Mouse (Mus musculus) lung, postnatal 0 days (tissue): ENCODE measurements around the gene Gm20388. TPM values are rescaled to one million over a fixed set of nuclear protein-coding genes. Genes with fewer than 3 reads are reported as not detected.

ENCODE experiments used
- ATAC-seq: fragments of 200-750 bp; cut with Nextera tagmentation; 2 replicates; pipeline ENCODE4 v1.8.0; 2017; ENCODE audit warnings: moderate library complexity
- DNase-seq: peaks from one replicate; pipeline ENCODE4 v3.0.0-alpha.2; 2016; ENCODE audit warnings: low spot score
- H3K27ac ChIP-seq: fragments of 300-500 bp; sonication (generic); 2 replicates; pipeline ENCODE4 v1.5.1; 2014; ENCODE audit warnings: antibody characterized with exemption, mild to moderate bottlenecking, low read length, mixed read lengths
- H3K27me3 ChIP-seq: fragments of 300-500 bp; sonication (generic); replicated peaks from 2 replicates; pipeline ENCODE4 v1.6.1; 2014; ENCODE audit warnings: low read length, mixed read lengths; ENCODE audit not compliant: insufficient read depth
- H3K36me3 ChIP-seq: fragments of 300-500 bp; sonication (generic); 2 replicates; pipeline ENCODE4 v1.6.1; 2014; ENCODE audit warnings: low read length, mixed read lengths; ENCODE audit not compliant: insufficient read depth
- H3K4me1 ChIP-seq: fragments of 300-500 bp; sonication (generic); 2 replicates; pipeline ENCODE4 v1.6.1; 2014; ENCODE audit warnings: antibody characterized with exemption, low read depth, low read length, mixed read lengths; ENCODE audit not compliant: insufficient read depth
- H3K4me2 ChIP-seq: fragments of 300-500 bp; sonication (generic); replicated peaks from 2 replicates; pipeline ENCODE4 v1.6.1; 2014; ENCODE audit warnings: low read depth, mild to moderate bottlenecking, low read length, moderate library complexity, mixed read lengths
- H3K4me3 ChIP-seq: fragments of 300-500 bp; sonication (generic); 2 replicates; pipeline ENCODE4 v1.5.1; 2014; ENCODE audit warnings: low read depth, low read length
- H3K9ac ChIP-seq: fragments of 300-500 bp; sonication (generic); replicated peaks from 2 replicates; pipeline ENCODE4 v1.6.1; 2014; ENCODE audit warnings: low read depth, mild to moderate bottlenecking
- H3K9me3 ChIP-seq: fragments of 300-500 bp; sonication (generic); 2 replicates; pipeline ENCODE4 v1.6.1; 2016; ENCODE audit warnings: low read length, mixed read lengths
- CTCF ChIP-seq: IDR thresholded peaks from 2 replicates; pipeline ENCODE4 v1.5.1; 2016; ENCODE audit warnings: antibody characterized with exemption, mild to moderate bottlenecking
- EP300 ChIP-seq: IDR thresholded peaks from 2 replicates; pipeline ENCODE4 v1.6.1; 2016; ENCODE audit warnings: antibody characterized with exemption, mild to moderate bottlenecking, control low read depth
- WGBS: fragments of 180-500 bp; shearing (Covaris S2); extraction: QIAGEN DNeasy Blood & Tissue Kit; methylation state at CpG from one replicate; pipeline ENCODE4 v1.1.7; 2014; 5-methylcytosine and 5-hydroxymethylcytosine counted together
- polyA plus RNA-seq: library from polyadenylated mRNA; unstranded; fragments of >200 nt; fragmentation: Nextera tagmentation; extraction: Ambion mirVana; gene quantifications from 2 replicates; pipeline ENCODE4 v1.2.1, GENCODE M21; 2015

Gm20388 gene
- polyA plus RNA-seq, 1 experiment from 2014 or later: not detected

GRCm38 (mm10) chr8:122199841-122200240, 2289.2 kb downstream of the Gm20388 start:
- Histone ChIP-seq H3K9ac (no peak overlapping the region), H3K27ac (no peak overlapping the region), H3K4me3 (no peak overlapping the region), H3K36me3 (no peaks in the 10 kb centered on the region), H3K4me1 (no peaks in the 10 kb centered on the region), H3K4me2 (no peak overlapping the region), H3K27me3 (no peaks in the 10 kb centered on the region), H3K9me3 (no peaks in the 10 kb centered on the region)
- DNase-seq (no peak), ATAC-seq (no peak; the same call in 1 of the 2 replicates)
- TF ChIP-seq CTCF (no peak), EP300 (no peak)
- 87% methylated on average over 4 of the region's 4 CpGs for WGBS

- H3K9me3 ChIP-seq: no peaks in the 10 kb centered on the region
- ATAC-seq (no peak), DNase-seq (no peak)
- H3K4me1 ChIP-seq: no peaks in the 10 kb centered on the region
- H3K9ac ChIP-seq: no peak overlapping the region
- H3K27ac ChIP-seq: no peak overlapping the region
- WGBS: 75% methylated on average over 3 of the region's 3 CpGs
- H3K4me2 ChIP-seq: no peak overlapping the region
- H3K36me3 ChIP-seq: no peaks in the 10 kb centered on the region
- TF ChIP-seq CTCF (no peak), EP300 (no peak)
- H3K27me3 ChIP-seq: no peaks in the 10 kb centered on the region
- no peak overlapping the region for H3K4me3 ChIP-seq
These were observed 2300.9 kb downstream of the Gm20388 start for GRCm38 (mm10) chr8:122211591-122211990.

GRCm38 (mm10) chr8:122215630-122216029, 2305.0 kb downstream of the Gm20388 start:
- WGBS: 46% methylated on average over 8 of the region's 8 CpGs

GRCm38 (mm10) chr8:122216433-122216832, 2305.8 kb downstream of the Gm20388 start:
- no peaks in the 10 kb centered on the region for H3K4me1 ChIP-seq
- H3K4me2 ChIP-seq: no peak overlapping the region
- H3K4me3 ChIP-seq: no peak overlapping the region
- no peak overlapping the region for H3K27ac ChIP-seq
- no peak for TF ChIP-seq EP300
- TF ChIP-seq CTCF: no peak
- H3K9me3 ChIP-seq: no peaks in the 10 kb centered on the region
- ATAC-seq: no peak
- WGBS: 66% methylated on average over 6 of the region's 6 CpGs
- H3K27me3 ChIP-seq: no peaks in the 10 kb centered on the region
- DNase-seq: no peak
- no peaks in the 10 kb centered on the region for H3K36me3 ChIP-seq
- H3K9ac ChIP-seq: no peak overlapping the region

More at GRCm38 (mm10) chr8:122215630-122216029, 2305.0 kb downstream of the Gm20388 start:
- no peaks in the 10 kb centered on the region for H3K4me1 ChIP-seq
- no peak for DNase-seq
- H3K4me3 ChIP-seq: no peak overlapping the region
- TF ChIP-seq EP300: no peak
- TF ChIP-seq CTCF: no peak
- no peaks in the 10 kb centered on the region for H3K36me3 ChIP-seq
- no peak overlapping the region for H3K9ac ChIP-seq
- no peaks in the 10 kb centered on the region for H3K27me3 ChIP-seq
- no peaks in the 10 kb centered on the region for H3K9me3 ChIP-seq
- ATAC-seq: no peak
- no peak overlapping the region for H3K4me2 ChIP-seq
- H3K27ac ChIP-seq: no peak overlapping the region

- no peaks in the 10 kb centered on the region for H3K27me3 ChIP-seq
- no peak for ATAC-seq
- no peak overlapping the region for H3K27ac ChIP-seq
- H3K4me3 ChIP-seq: no peak overlapping the region
- no peaks in the 10 kb centered on the region for H3K36me3 ChIP-seq
- no peak for DNase-seq
- H3K9ac ChIP-seq: no peak overlapping the region
- H3K9me3 ChIP-seq: no peaks in the 10 kb centered on the region
- no peak overlapping the region for H3K4me2 ChIP-seq
- TF ChIP-seq EP300 (no peak), CTCF (no peak)
- no peaks in the 10 kb centered on the region for H3K4me1 ChIP-seq
- WGBS: 60% methylated on average over 10 of the region's 10 CpGs
These were observed 2307.0 kb downstream of the Gm20388 start for GRCm38 (mm10) chr8:122217456-122218177.

GRCm38 (mm10) chr8:122223976-122224649, 2313.5 kb downstream of the Gm20388 start:
- H3K27me3 ChIP-seq: no peaks in the 10 kb centered on the region
- H3K36me3 ChIP-seq: no peaks in the 10 kb centered on the region
- H3K27ac ChIP-seq: no peak overlapping the region
- no peak overlapping the region for H3K9ac ChIP-seq
- ATAC-seq (no peak), DNase-seq (no peak)
- no peak overlapping the region for H3K4me3 ChIP-seq
- no peaks in the 10 kb centered on the region for H3K4me1 ChIP-seq
- WGBS: 71% methylated on average over 10 of the region's 10 CpGs
- no peaks in the 10 kb centered on the region for H3K9me3 ChIP-seq
- no peak overlapping the region for H3K4me2 ChIP-seq
- TF ChIP-seq EP300: no peak
- TF ChIP-seq CTCF: no peak
